Mouse (Mus musculus) forebrain, embryonic 12.5 days (tissue): ENCODE results near the gene Fcgr1. TPM values are rescaled to one million over a fixed set of nuclear protein-coding genes. Genes with fewer than 3 reads are reported as not detected.
"Not testable (repeated sequence)": the region's sequence is repeated elsewhere in the genome, so short reads cannot be mapped to it uniquely, and the experiment has no call there.

Experiments used
- ATAC-seq: fragments of 200-750 bp; cut with Nextera tagmentation; 2 replicates; pipeline ENCODE4 v1.8.0; 2017; ENCODE audit warnings: moderate TSS enrichment; ENCODE audit not compliant: low FRiP score
- H3K27ac ChIP-seq: fragments of 300-500 bp; sonication (generic); 2 replicates; pipeline ENCODE4 v1.5.1; 2016; ENCODE audit warnings: mild to moderate bottlenecking
- H3K27me3 ChIP-seq: fragments of 300-500 bp; sonication (generic); 2 replicates; pipeline ENCODE4 v1.6.1; 2016; ENCODE audit warnings: mild to moderate bottlenecking
- H3K36me3 ChIP-seq: fragments of 300-500 bp; sonication (generic); replicated peaks from 2 replicates; pipeline ENCODE4 v1.6.1; 2016; ENCODE audit warnings: mild to moderate bottlenecking
- H3K4me1 ChIP-seq: fragments of 300-500 bp; sonication (generic); 2 replicates; pipeline ENCODE4 v1.6.1; 2016
- H3K4me2 ChIP-seq: fragments of 300-500 bp; sonication (generic); 2 replicates; pipeline ENCODE4 v1.6.1; 2016; ENCODE audit warnings: mild to moderate bottlenecking, moderate library complexity
- H3K4me3 ChIP-seq: fragments of 300-500 bp; sonication (generic); replicated peaks from 2 replicates; pipeline ENCODE4 v1.5.1; 2016; ENCODE audit warnings: mild to moderate bottlenecking
- H3K9ac ChIP-seq: fragments of 300-500 bp; sonication (generic); 2 replicates; pipeline ENCODE4 v1.6.1; 2016; ENCODE audit warnings: mild to moderate bottlenecking
- H3K9me3 ChIP-seq: fragments of 300-500 bp; sonication (generic); 2 replicates; pipeline ENCODE4 v1.6.1; 2016
- WGBS: fragments of 180-500 bp; shearing (Covaris S2); methylation state at CpG from one replicate; pipeline ENCODE4 v1.1.7; 2016; 5-methylcytosine and 5-hydroxymethylcytosine counted together
- polyA plus RNA-seq: library from polyadenylated mRNA; unstranded; fragments of >200 nt; fragmentation: Nextera tagmentation; extraction: Ambion mirVana; gene quantifications from 2 replicates; pipeline ENCODE4 v1.2.1, GENCODE M21; 2016

The Fcgr1 gene
- polyA plus RNA-seq, 1 experiment from 2014 or later, result 0.54 TPM

GRCm38 (mm10) chr3:96289201-96289600 is 4.6 kb downstream of the Fcgr1 start:
- Histone ChIP-seq H3K27ac (no peak overlapping the region), H3K4me1 (no peaks in the 10 kb centered on the region), H3K36me3 (no peaks in the 10 kb centered on the region), H3K4me3 (no peak overlapping the region), H3K9ac (no peak overlapping the region), H3K4me2 (no peak overlapping the region), H3K9me3 (no peaks in the 10 kb centered on the region), H3K27me3 (peaks cover 8% of the 10 kb centered on the region; the same call in 1 of the 2 replicates)
- 77% methylated on average over 3 of the region's 3 CpGs for WGBS
- no peak for ATAC-seq

GRCm38 (mm10) chr3:96287334-96287733 is 6.4 kb downstream of the Fcgr1 start:
- H3K36me3 ChIP-seq, H3K4me2 ChIP-seq, H3K4me3 ChIP-seq, H3K4me1 ChIP-seq, H3K9ac ChIP-seq, ATAC-seq, H3K27ac ChIP-seq, H3K9me3 ChIP-seq: not testable (repeated sequence)
- peaks cover 26% of the 10 kb centered on the region for H3K27me3 ChIP-seq
- 89% methylated on average over 11 of the region's 11 CpGs for WGBS

GRCm38 (mm10) chr3:96284457-96284856 is 9.3 kb downstream of the Fcgr1 start:
- H3K9me3 ChIP-seq, result no peaks in the 10 kb centered on the region
- no peak overlapping the region for H3K4me2 ChIP-seq
- H3K4me3 ChIP-seq, result no peak overlapping the region
- H3K9ac ChIP-seq, result no peak overlapping the region
- 37% methylated on average over 4 of the region's 4 CpGs for WGBS
- no peak overlapping the region for H3K27ac ChIP-seq
- ATAC-seq, result no peak
- H3K36me3 ChIP-seq, result no peaks in the 10 kb centered on the region
- H3K27me3 ChIP-seq, result peaks cover 41% of the 10 kb centered on the region
- peaks cover 4% of the 10 kb centered on the region; the same call in 1 of the 2 replicates for H3K4me1 ChIP-seq

GRCm38 (mm10) chr3:96280660-96281059 is 13.1 kb downstream of the Fcgr1 start:
- H3K36me3 ChIP-seq, result no peaks in the 10 kb centered on the region
- ATAC-seq, result no peak
- no peak overlapping the region for H3K4me2 ChIP-seq
- WGBS, result 51% methylated on average over 6 of the region's 6 CpGs
- H3K9me3 ChIP-seq, result no peaks in the 10 kb centered on the region
- H3K9ac ChIP-seq, result no peak overlapping the region
- H3K4me3 ChIP-seq, result no peak overlapping the region
- H3K27ac ChIP-seq, result no peak overlapping the region
- H3K4me1 ChIP-seq, result peaks cover 15% of the 10 kb centered on the region
- H3K27me3 ChIP-seq, result peaks cover 39% of the 10 kb centered on the region

- under 1% methylated on average over 49 of the region's 49 CpGs for WGBS
- no peaks in the 10 kb centered on the region for H3K36me3 ChIP-seq
- H3K27me3 ChIP-seq, result peaks cover 21% of the 10 kb centered on the region; the same call in 1 of the 2 replicates
- H3K4me2 ChIP-seq, result peak overlapping the region; percentile 62
- peaks cover 10% of the 10 kb centered on the region for H3K4me1 ChIP-seq
- H3K27ac ChIP-seq, result peak overlapping the region; percentile 93
- peak overlapping the region; percentile 47 for H3K4me3 ChIP-seq
- H3K9ac ChIP-seq, result peak overlapping the region; percentile 66
- no peaks in the 10 kb centered on the region for H3K9me3 ChIP-seq
- ATAC-seq, result peak; percentile 97
These were observed 15.8 kb downstream of the Fcgr1 start for GRCm38 (mm10) chr3:96277800-96278624.

GRCm38 (mm10) chr3:96277428-96277799 is 16.4 kb downstream of the Fcgr1 start:
- Histone ChIP-seq H3K36me3 (no peaks in the 10 kb centered on the region), H3K27ac (no peak overlapping the region), H3K4me2 (peak overlapping the region; percentile 62), H3K27me3 (peaks cover 15% of the 10 kb centered on the region; the same call in 1 of the 2 replicates), H3K9me3 (no peaks in the 10 kb centered on the region), H3K9ac (peak overlapping the region; percentile 66), H3K4me3 (peak overlapping the region; percentile 47), H3K4me1 (peaks cover 10% of the 10 kb centered on the region)
- no peak for ATAC-seq
- 15% methylated on average over 8 of the region's 8 CpGs for WGBS

GRCm38 (mm10) chr3:96273591-96274465 is 19.9 kb downstream of the Fcgr1 start:
- Histone ChIP-seq H3K27ac (no peak overlapping the region), H3K9ac (no peak overlapping the region), H3K9me3 (no peaks in the 10 kb centered on the region), H3K36me3 (no peaks in the 10 kb centered on the region), H3K4me1 (peaks cover 10% of the 10 kb centered on the region), H3K4me2 (no peak overlapping the region), H3K27me3 (no peaks in the 10 kb centered on the region), H3K4me3 (no peak overlapping the region)
- 89% methylated on average over 17 of the region's 17 CpGs for WGBS
- no peak for ATAC-seq

GRCm38 (mm10) chr3:96269511-96270474 is 24.0 kb downstream of the Fcgr1 start, which contains the start of gene Hist2h2bb:
Hist2h2bb (plus strand) TSS chr3:96269752.
- no peaks in the 10 kb centered on the region for H3K9me3 ChIP-seq
- H3K4me1 ChIP-seq, result peaks cover 11% of the 10 kb centered on the region
- no peaks in the 10 kb centered on the region for H3K27me3 ChIP-seq
- peak within 1 kb of the TSS; percentile 78 for H3K4me2 ChIP-seq
- WGBS, result under 1% methylated on average over 45 of the region's 45 CpGs
- peak within 1 kb of the TSS; percentile 57 for H3K4me3 ChIP-seq
- H3K27ac ChIP-seq, result peak within 1 kb of the TSS; percentile 98
- no peaks in the 10 kb centered on the region for H3K36me3 ChIP-seq
- peak within 1 kb of the TSS; percentile 82 for H3K9ac ChIP-seq
- ATAC-seq, result peak; percentile 96

- H3K9ac ChIP-seq, result peak overlapping the region; percentile 68
- peak; percentile 33 for ATAC-seq
- under 1% methylated on average over 12 of the region's 44 CpGs for WGBS
- H3K4me2 ChIP-seq, result peak overlapping the region; percentile 78
- H3K4me1 ChIP-seq, result peaks cover 20% of the 10 kb centered on the region
- H3K27me3 ChIP-seq, H3K36me3 ChIP-seq, H3K9me3 ChIP-seq: not testable (repeated sequence)
- peak overlapping the region; percentile 57 for H3K4me3 ChIP-seq
- H3K27ac ChIP-seq, result peak overlapping the region; percentile 98
These were observed 24.9 kb downstream of the Fcgr1 start for GRCm38 (mm10) chr3:96268776-96269378.

GRCm38 (mm10) chr3:96268051-96268775 is 25.6 kb downstream of the Fcgr1 start, which contains the start of gene Hist2h3b:
Hist2h3b (plus strand) TSS chr3:96268654.
- peak; percentile 73 for ATAC-seq
- Histone ChIP-seq H3K4me1 (peaks cover 22% of the 10 kb centered on the region), H3K4me2 (peak within 1 kb of the TSS; percentile 78), H3K4me3 (peak within 1 kb of the TSS; percentile 57), H3K36me3 (no peaks in the 10 kb centered on the region), H3K27ac (peak within 1 kb of the TSS; percentile 98), H3K9me3 (no peaks in the 10 kb centered on the region), H3K9ac (peak within 1 kb of the TSS; percentile 68), H3K27me3 (no peaks in the 10 kb centered on the region)
- WGBS, result 19% methylated on average over 29 of the region's 30 CpGs

- peak overlapping the region; percentile 51; the same call in 1 of the 2 replicates for H3K4me2 ChIP-seq
- peak overlapping the region; percentile 94 for H3K27ac ChIP-seq
- WGBS, result 80% methylated on average over 4 of the region's 4 CpGs
These were observed 26.2 kb downstream of the Fcgr1 start for GRCm38 (mm10) chr3:96267541-96267940.

More at GRCm38 (mm10) chr3:96267541-96267940, 26.2 kb downstream of the Fcgr1 start:
- peaks cover 23% of the 10 kb centered on the region for H3K4me1 ChIP-seq
- no peaks in the 10 kb centered on the region for H3K36me3 ChIP-seq
- H3K9me3 ChIP-seq, result no peaks in the 10 kb centered on the region
- H3K27me3 ChIP-seq, result no peaks in the 10 kb centered on the region
- no peak overlapping the region for H3K4me3 ChIP-seq
- ATAC-seq, result no peak
- no peak overlapping the region for H3K9ac ChIP-seq
